Mouse (Mus musculus) gastrocnemius, postnatal 36 days (tissue): Measurements from ENCODE around the gene Srebf2. TPM values are rescaled to one million over a fixed set of nuclear protein-coding genes. Genes with fewer than 3 reads are reported as not detected.
A peak's percentile ranks its signal among the peaks of the same experiment; 100 is the strongest.

ENCODE experiments used
- DNase-seq, 2 experiments: peaks; one replicate each; pipeline ENCODE4 v3.0.0; 2022
- intact Hi-C: fragments of 180-260 bp; cut with DNase I; formaldehyde crosslinking; loops from one replicate; pipeline ENCODE4 v1.15.1; 2025
- total RNA-seq, 2 experiments: library from RNA; stranded (reverse); gene quantifications; 2 replicates each; pipeline ENCODE4 v1.2.3; 2021

The Srebf2 gene
- total RNA-seq, 2 experiments from 2014 or later = 9.2 to 9.8 TPM

GRCm38 (mm10) chr15:82152022-82152421 lies 5.0 kb downstream of the Srebf2 start:
- intact Hi-C loops = no loop called here
- no peak for DNase-seq

- intact Hi-C loops = no loop called here
- no peak for DNase-seq
These were observed 5.5 kb downstream of the Srebf2 start for GRCm38 (mm10) chr15:82152435-82152834.

GRCm38 (mm10) chr15:82156298-82156697 lies 9.3 kb downstream of the Srebf2 start:
- intact Hi-C loops = no loop called here
- no peak for DNase-seq

GRCm38 (mm10) chr15:82156902-82157301 lies 9.9 kb downstream of the Srebf2 start:
- DNase-seq = no peak
- intact Hi-C loops = no loop called here

- no peak for DNase-seq
- intact Hi-C loops = no loop called here
These were observed 11.5 kb downstream of the Srebf2 start for GRCm38 (mm10) chr15:82158243-82159035.

- intact Hi-C loops = no loop called here
- no peak for DNase-seq
These were observed 12.5 kb downstream of the Srebf2 start for GRCm38 (mm10) chr15:82159471-82159870.

- intact Hi-C loops = loop anchor here (10.0 kb wide), 1 partner anchor 184 kb away; no protein-coding TSS in a partner anchor
- no peak for DNase-seq
These were observed 14.0 kb downstream of the Srebf2 start for GRCm38 (mm10) chr15:82160731-82161640.

- DNase-seq = no peak
- intact Hi-C loops = loop anchor here (2.0 to 10.0 kb wide), 2 partner anchors 17 to 183 kb away; no protein-coding TSS in a partner anchor
These were observed 15.1 kb downstream of the Srebf2 start for GRCm38 (mm10) chr15:82161965-82162600.

GRCm38 (mm10) chr15:82163356-82164060 lies 16.5 kb downstream of the Srebf2 start:
- no peak for DNase-seq
- intact Hi-C loops = loop anchor here (2.0 to 10.0 kb wide), 2 partner anchors 19 to 181 kb away; no protein-coding TSS in a partner anchor

- no peak for DNase-seq
- intact Hi-C loops = loop anchor here (10.0 kb wide), 1 partner anchor 181 kb away; no protein-coding TSS in a partner anchor
These were observed 17.0 kb downstream of the Srebf2 start for GRCm38 (mm10) chr15:82164061-82164399.

GRCm38 (mm10) chr15:82164496-82164895 lies 17.5 kb downstream of the Srebf2 start:
- no peak for DNase-seq
- intact Hi-C loops = loop anchor here (10.0 kb wide), 1 partner anchor 180 kb away; no protein-coding TSS in a partner anchor

- intact Hi-C loops = loop anchor here (5.0 to 10.0 kb wide), 2 partner anchors 38 to 179 kb away; partner anchors contain the start of gene Ccdc134
- DNase-seq = peak; percentile 70 to 79
These were observed 18.6 kb downstream of the Srebf2 start for GRCm38 (mm10) chr15:82165332-82166239.

- DNase-seq = no peak
- intact Hi-C loops = loop anchor here (5.0 to 10.0 kb wide), 2 partner anchors 39 to 178 kb away; partner anchors contain the start of gene Ccdc134
These were observed 19.5 kb downstream of the Srebf2 start for GRCm38 (mm10) chr15:82166240-82167100.

- peak in 1 of 2 experiments; percentile 13 for DNase-seq
- intact Hi-C loops = loop anchor here (5.0 to 10.0 kb wide), 2 partner anchors 40 to 177 kb away; partner anchors contain the start of gene Ccdc134
These were observed 20.5 kb downstream of the Srebf2 start for GRCm38 (mm10) chr15:82167201-82168168.

GRCm38 (mm10) chr15:82169671-82170070 lies 22.7 kb downstream of the Srebf2 start:
- no peak for DNase-seq
- intact Hi-C loops = loop anchor here (5.0 to 10.0 kb wide), 3 partner anchors 42 to 175 kb away; partner anchors contain the start of gene Ccdc134
